Mouse (Mus musculus) cerebellum, adult 2 months (tissue): ENCODE measurements at regions not wholly inside any gene's neighbourhood (a gene's known extent, or its start where the extent isn't known, plus 50 kb on each side); places are given as distances from the start of the nearest gene placed in this dataset.

Source experiments
- CTCF ChIP-seq: fragments of 200-500 bp; IDR thresholded peaks from 2 replicates; pipeline ENCODE4 v1.5.1; 2011; ENCODE audit warnings: low read depth, mild to moderate bottlenecking, control low read depth, low read length, moderate library complexity, borderline replicate concordance; ENCODE audit not compliant: insufficient read depth
- POLR2A ChIP-seq: fragments of 200-500 bp; IDR thresholded peaks from 2 replicates; pipeline ENCODE4 v1.6.1; 2011; ENCODE audit warnings: low read length, control low read depth, borderline replicate concordance; ENCODE audit not compliant: insufficient read depth

DNA sequence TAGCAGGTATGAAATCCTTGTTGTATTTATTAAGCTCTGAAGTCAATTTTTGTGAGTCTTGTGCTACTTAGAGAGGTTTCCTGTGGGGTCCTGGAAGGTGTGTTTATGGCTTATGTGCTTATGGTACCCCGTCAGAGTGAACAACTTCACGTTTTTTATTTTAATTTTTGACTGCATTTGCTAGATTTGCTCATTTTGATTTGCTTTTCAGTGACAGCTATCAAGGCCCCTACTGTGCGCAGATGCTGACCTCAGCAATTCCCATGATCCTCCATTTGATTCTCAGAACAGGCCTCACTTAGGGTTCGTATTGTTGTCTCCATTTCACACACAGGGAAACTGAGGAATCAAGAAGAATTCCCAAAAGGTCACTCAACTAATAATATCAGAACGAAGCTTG, 62.3 kb upstream of the Elk3 start:
- TF ChIP-seq CTCF, result no peak
- TF ChIP-seq POLR2A, result no peak
